Mouse (Mus musculus): Measurements from ENCODE around the gene Pth1r. TPM values are rescaled to one million over a fixed set of nuclear protein-coding genes. Genes with fewer than 3 reads are reported as not detected.

Pth1r gene
- polyA plus RNA-seq, 1 experiment: 0.12 TPM

- Histone ChIP-seq H3K27me3 (ENCODE audit: control insufficient read depth, insufficient read depth, insufficient read length) (peaks cover 95% of the 10 kb centered on the region), H3K36me3 (ENCODE audit: control insufficient read depth, insufficient read depth) (no peaks in the 10 kb centered on the region), H3K4me3 (ENCODE audit: insufficient read depth, poor library complexity, severe bottlenecking) (no peak overlapping the region), H3ac (ENCODE audit: control insufficient read depth, insufficient read length, low read depth) (no peak overlapping the region), H3K79me2 (ENCODE audit: control insufficient read depth, insufficient read depth) (no peaks in the 10 kb centered on the region), H3K79me3 (ENCODE audit: low read depth) (no peaks in the 10 kb centered on the region)
- TF ChIP-seq CTCF (IDR thresholded peaks at IDR 0.05; ENCODE audit: control insufficient read depth, insufficient read depth, insufficient read length) (no peak), CEBPB (IDR thresholded peaks at IDR 0.05; ENCODE audit: low read depth) (no peak), FOSL1 (IDR thresholded peaks at IDR 0.05; ENCODE audit: insufficient read depth, low read length, poor library complexity, severe bottlenecking) (no peak), MYOG (IDR thresholded peaks at IDR 0.05; ENCODE audit: control insufficient read depth, extremely low read depth, insufficient read length) (no peak), MYOD1 (IDR thresholded peaks at IDR 0.05; ENCODE audit: control insufficient read depth, insufficient read length, low read depth) (no peak), MAX (IDR thresholded peaks at IDR 0.05) (no peak), USF1 (IDR thresholded peaks at IDR 0.05; ENCODE audit: low read depth) (no peak)
These were observed 1.5 kb upstream of the Pth1r start for GRCm38 (mm10) chr9:110748451-110748850.

GRCm38 (mm10) chr9:110746238-110746637 is 707 bp downstream of the Pth1r start:
- TF ChIP-seq MYOG (IDR thresholded peaks at IDR 0.05; ENCODE audit: control insufficient read depth, extremely low read depth, insufficient read length) (no peak), MAX (IDR thresholded peaks at IDR 0.05) (no peak)
- no peak overlapping the region for H3ac ChIP-seq (ENCODE audit: control insufficient read depth, insufficient read length, low read depth)
- peaks cover 95% of the 10 kb centered on the region for H3K27me3 ChIP-seq (ENCODE audit: control insufficient read depth, insufficient read depth, insufficient read length)

DNA sequence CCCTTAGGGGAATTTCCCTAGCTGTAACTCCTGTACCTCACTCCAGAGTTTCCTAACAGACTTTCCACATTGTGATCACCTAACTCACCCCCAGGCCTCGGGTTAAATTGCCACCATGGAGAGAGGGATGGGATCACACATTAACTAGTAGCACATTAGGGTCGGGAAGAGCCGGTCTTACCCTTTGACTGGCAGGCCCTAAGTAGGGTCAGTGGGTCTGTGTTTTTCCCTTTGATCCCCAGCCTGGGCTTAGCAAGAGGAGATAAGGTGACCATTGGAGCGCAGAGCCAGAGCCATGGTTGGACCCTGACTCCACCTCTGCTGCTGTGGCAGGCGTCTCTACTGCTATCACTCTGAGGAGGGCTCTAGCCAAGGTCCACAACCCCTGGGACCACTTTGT is 1.2 kb downstream of the Pth1r start:
- H3K79me3 ChIP-seq (ENCODE audit: low read depth): no peaks in the 10 kb centered on the region
- TF ChIP-seq USF1 (IDR thresholded peaks at IDR 0.05; ENCODE audit: low read depth): no peak
- H3K27me3 ChIP-seq (ENCODE audit: control insufficient read depth, insufficient read depth, insufficient read length): peaks cover 95% of the 10 kb centered on the region
- no peak overlapping the region for H3ac ChIP-seq (ENCODE audit: control insufficient read depth, insufficient read length, low read depth)
- no peak overlapping the region for H3K4me3 ChIP-seq (ENCODE audit: insufficient read depth, poor library complexity, severe bottlenecking)
- H3K36me3 ChIP-seq (ENCODE audit: control insufficient read depth, insufficient read depth): no peaks in the 10 kb centered on the region
- H3K79me2 ChIP-seq (ENCODE audit: control insufficient read depth, insufficient read depth): no peaks in the 10 kb centered on the region

More at GRCm38 (mm10) chr9:110746238-110746637, 707 bp downstream of the Pth1r start:
- H3K79me2 ChIP-seq (ENCODE audit: control insufficient read depth, insufficient read depth): no peaks in the 10 kb centered on the region
- H3K4me3 ChIP-seq (ENCODE audit: insufficient read depth, poor library complexity, severe bottlenecking): no peak overlapping the region
- no peaks in the 10 kb centered on the region for H3K79me3 ChIP-seq (ENCODE audit: low read depth)
- H3K36me3 ChIP-seq (ENCODE audit: control insufficient read depth, insufficient read depth): no peaks in the 10 kb centered on the region

- no peaks in the 10 kb centered on the region for H3K79me3 ChIP-seq (ENCODE audit: low read depth)
- no peaks in the 10 kb centered on the region for H3K79me2 ChIP-seq (ENCODE audit: control insufficient read depth, insufficient read depth)
- H3K36me3 ChIP-seq (ENCODE audit: control insufficient read depth, insufficient read depth): no peaks in the 10 kb centered on the region
- no peak overlapping the region for H3K4me3 ChIP-seq (ENCODE audit: insufficient read depth, poor library complexity, severe bottlenecking)
- TF ChIP-seq CEBPB (IDR thresholded peaks at IDR 0.05; ENCODE audit: low read depth): no peak
- TF ChIP-seq FOSL1 (IDR thresholded peaks at IDR 0.05; ENCODE audit: insufficient read depth, low read length, poor library complexity, severe bottlenecking): no peak
- no peak for TF ChIP-seq MAX (IDR thresholded peaks at IDR 0.05)
- no peak for TF ChIP-seq MYOD1 (IDR thresholded peaks at IDR 0.05; ENCODE audit: control insufficient read depth, insufficient read length, low read depth)
- no peak for TF ChIP-seq CTCF (IDR thresholded peaks at IDR 0.05; ENCODE audit: control insufficient read depth, insufficient read depth, insufficient read length)
- TF ChIP-seq MYOG (IDR thresholded peaks at IDR 0.05; ENCODE audit: control insufficient read depth, extremely low read depth, insufficient read length): no peak
- TF ChIP-seq USF1 (IDR thresholded peaks at IDR 0.05; ENCODE audit: low read depth): no peak
- H3ac ChIP-seq (ENCODE audit: control insufficient read depth, insufficient read length, low read depth): no peak overlapping the region
- H3K27me3 ChIP-seq (ENCODE audit: control insufficient read depth, insufficient read depth, insufficient read length): peaks cover 88% of the 10 kb centered on the region
These were observed 3.3 kb downstream of the Pth1r start for GRCm38 (mm10) chr9:110743456-110744323.

DNA sequence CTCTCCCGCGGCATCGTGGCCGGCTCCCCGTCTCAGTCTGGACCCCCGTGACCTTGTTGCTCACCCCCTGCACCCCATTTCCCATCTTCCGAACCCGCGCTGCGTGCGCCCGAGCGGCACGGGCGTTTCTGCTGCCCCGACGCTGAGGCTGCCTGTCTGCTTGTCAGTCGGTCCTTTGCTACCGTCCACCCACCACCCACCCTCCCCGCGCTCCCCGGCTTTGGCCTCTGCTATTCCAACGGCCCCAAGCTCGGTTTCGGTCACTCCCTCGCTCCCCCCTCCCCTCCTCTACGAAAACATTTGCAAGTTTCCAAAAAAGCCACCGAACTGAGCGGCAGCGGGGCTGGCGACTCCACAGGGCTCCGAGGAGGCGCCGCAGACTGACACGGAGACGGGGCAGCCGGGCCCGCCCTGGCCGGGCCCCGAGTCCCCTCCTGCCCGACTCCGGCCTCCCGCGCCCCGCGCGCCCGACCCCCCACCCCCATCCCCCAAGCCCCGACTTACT is 3.9 kb downstream of the Pth1r start:
- H3K27me3 ChIP-seq (ENCODE audit: control insufficient read depth, insufficient read depth, insufficient read length): peaks cover 81% of the 10 kb centered on the region
- H3ac ChIP-seq (ENCODE audit: control insufficient read depth, insufficient read length, low read depth): no peak overlapping the region
- H3K79me2 ChIP-seq (ENCODE audit: control insufficient read depth, insufficient read depth): no peaks in the 10 kb centered on the region
- no peak overlapping the region for H3K4me3 ChIP-seq (ENCODE audit: insufficient read depth, poor library complexity, severe bottlenecking)
- TF ChIP-seq MYOG (IDR thresholded peaks at IDR 0.05; ENCODE audit: control insufficient read depth, extremely low read depth, insufficient read length): no peak
- H3K79me3 ChIP-seq (ENCODE audit: low read depth): no peaks in the 10 kb centered on the region
- no peaks in the 10 kb centered on the region for H3K36me3 ChIP-seq (ENCODE audit: control insufficient read depth, insufficient read depth)

DNA sequence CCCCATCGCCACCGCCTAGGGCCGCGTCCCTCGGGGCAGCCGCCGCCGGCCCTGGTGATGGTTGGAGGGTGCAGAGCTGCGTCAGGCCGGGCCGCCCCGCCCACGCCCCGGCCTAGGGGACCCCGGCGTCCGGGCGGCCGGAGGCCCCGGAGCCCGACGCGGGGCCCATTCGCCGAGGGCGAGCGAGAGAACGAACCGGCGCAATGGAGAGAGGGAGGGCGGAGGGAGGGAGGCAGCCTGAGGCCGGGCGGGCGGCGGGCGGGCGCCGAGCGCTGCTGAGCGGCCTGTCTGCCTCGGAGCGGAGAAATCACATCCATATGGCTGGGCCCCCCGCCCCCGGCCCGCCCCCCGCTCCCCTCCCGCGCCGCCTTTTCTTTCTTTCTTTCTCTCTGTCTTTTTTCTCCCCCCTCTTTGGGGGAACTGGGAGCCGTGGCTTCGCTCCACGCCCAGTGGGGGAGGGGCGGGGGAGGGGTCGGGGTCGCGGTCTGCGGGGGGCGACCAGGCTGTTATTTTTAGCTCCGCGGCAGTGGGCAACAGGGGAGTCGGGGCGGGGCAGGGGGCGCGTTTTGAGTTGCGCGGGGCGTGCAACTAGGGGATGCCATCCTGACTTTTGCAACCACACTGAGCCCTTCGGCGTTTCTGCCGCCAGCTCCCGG is 4.5 kb downstream of the Pth1r start:
- peaks cover 76% of the 10 kb centered on the region for H3K27me3 ChIP-seq (ENCODE audit: control insufficient read depth, insufficient read depth, insufficient read length)
- H3K4me3 ChIP-seq (ENCODE audit: insufficient read depth, poor library complexity, severe bottlenecking): no peak overlapping the region
- no peaks in the 10 kb centered on the region for H3K36me3 ChIP-seq (ENCODE audit: control insufficient read depth, insufficient read depth)
- no peaks in the 10 kb centered on the region for H3K79me2 ChIP-seq (ENCODE audit: control insufficient read depth, insufficient read depth)
- no peak overlapping the region for H3ac ChIP-seq (ENCODE audit: control insufficient read depth, insufficient read length, low read depth)
- H3K79me3 ChIP-seq (ENCODE audit: low read depth): no peaks in the 10 kb centered on the region
- TF ChIP-seq CTCF (IDR thresholded peaks at IDR 0.05; ENCODE audit: control insufficient read depth, insufficient read depth, insufficient read length): no peak

Data from C2C12 (cell line).